Mouse (Mus musculus): ENCODE measurements around the gene Hypk. TPM values are rescaled to one million over a fixed set of nuclear protein-coding genes. Genes with fewer than 3 reads are reported as not detected.

Hypk gene
- total RNA-seq (2023) = 44.1 TPM

GRCm38 (mm10) chr2:121452990-121453389 lies at the start of gene Hypk:
TSS of gene Hypk (plus strand) at chr2:121453290.

GRCm38 (mm10) chr2:121413387-121414042 lies 39.6 kb upstream of the Hypk start, which contains the start of the genes Pdia3 and Catsper2:
TSS of gene Pdia3 (plus strand) at chr2:121413775.
TSS of gene Catsper2 (minus strand) at chr2:121413792.

GRCm38 (mm10) chr2:121444178-121444577 lies 8.9 kb upstream of the Hypk start, which contains the start of gene Ell3:
TSS of gene Ell3 (minus strand) at chr2:121444278.

GRCm38 (mm10) chr2:121448739-121449535 lies 4.2 kb upstream of the Hypk start, which contains the start of gene Serf2:
TSS of gene Serf2 (plus strand) at chr2:121449195.

GRCm38 (mm10) chr2:121456692-121457642 lies 3.9 kb downstream of the Hypk start, which contains the start of gene Serinc4:
TSS of gene Serinc4 (minus strand) at chr2:121456781.

GRCm38 (mm10) chr2:121473301-121474179 lies 20.4 kb downstream of the Hypk start, which contains the start of gene Mfap1b:
TSS of gene Mfap1b (minus strand) at chr2:121474067.

GRCm38 (mm10) chr2:121505942-121506882 lies 53.1 kb downstream of the Hypk start, which contains the start of the genes Mfap1a and Wdr76:
TSS of gene Mfap1a (minus strand) at chr2:121506665.
TSS of gene Wdr76 (plus strand) at chr2:121506723.

Other genes with a start within 250 kb of the Hypk start
- 73.1 TPM for gene Trp53bp1, start 181.9 kb upstream of the Hypk start, total RNA-seq (2023)
- 0.09 TPM for gene Map1a, start 163.7 kb upstream of the Hypk start, total RNA-seq (2023)
- 16.9 TPM for gene Ppip5k1, start 97.9 kb upstream of the Hypk start, total RNA-seq (2023)
- gene Ckmt1, start 95.6 kb upstream of the Hypk start, total RNA-seq (2023) = not detected
- 1.1 TPM for gene Strc, start 66.1 kb upstream of the Hypk start, total RNA-seq (2023)
- gene Pdia3, start 39.5 kb upstream of the Hypk start, total RNA-seq (2023) = 153 TPM
- gene Catsper2, start 39.5 kb upstream of the Hypk start, total RNA-seq (2023) = 3.3 TPM
- 5.5 TPM for gene Ell3, start 9.0 kb upstream of the Hypk start, total RNA-seq (2023)
- gene Serf2, start 4.1 kb upstream of the Hypk start, total RNA-seq (2023) = 275 TPM
- gene Serinc4, start 3.5 kb downstream of the Hypk start, total RNA-seq (2023) = 0.67 TPM
- 41.8 TPM for gene Mfap1b, start 20.8 kb downstream of the Hypk start, total RNA-seq (2023)
- 48.4 TPM for gene Mfap1a, start 53.4 kb downstream of the Hypk start, total RNA-seq (2023)
- gene Wdr76, start 53.4 kb downstream of the Hypk start, total RNA-seq (2023) = 14.7 TPM